Mouse (Mus musculus): ENCODE results near the gene Ctnnd2. TPM values are rescaled to one million over a fixed set of nuclear protein-coding genes. Genes with fewer than 3 reads are reported as not detected.
"Not testable (repeated sequence)": the region's sequence is repeated elsewhere in the genome, so short reads cannot be mapped to it uniquely, and the experiment has no call there.

Ctnnd2 gene
- 100 to 1,000 TPM; 285 to 297 TPM for total RNA-seq (2021)

- DNase-seq (ENCODE audit: extremely low spot score in 1 of 2, low spot score in 2 of 2) = peak; percentile 76 to 87
- intact Hi-C loops (cut with DNase I) = loop anchor here (5.0 to 10.0 kb wide), 5 partner anchors 112 to 1092 kb away; no protein-coding TSS in a partner anchor
Measured at GRCm38 (mm10) chr15:30172391-30173281, at the start of gene Ctnnd2. Gene Ctnnd2, plus strand, starts transcription at chr15:30172593.

DNA sequence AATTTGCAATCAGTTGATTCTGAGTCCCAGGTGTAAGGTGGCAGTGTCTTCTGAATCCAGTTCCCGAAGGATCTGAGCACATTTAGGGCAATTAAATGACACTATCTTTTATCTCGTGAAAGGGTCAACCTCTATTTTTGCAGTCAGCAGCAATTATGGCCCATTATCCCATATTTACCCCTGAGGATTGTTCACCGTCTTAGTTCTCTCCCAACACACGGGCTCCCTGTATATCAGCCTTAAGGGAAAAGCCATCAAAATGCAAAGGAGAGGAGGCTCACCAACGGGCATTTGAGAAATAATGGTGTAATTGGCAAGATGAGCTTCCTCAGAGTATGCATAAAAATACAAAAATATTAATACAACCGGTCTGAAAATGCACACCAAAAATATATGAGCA is 41.7 kb upstream of the Ctnnd2 start:
- intact Hi-C loops (cut with DNase I) = no loop called here
- no peak for DNase-seq (ENCODE audit: extremely low spot score in 1 of 2, low spot score in 2 of 2)

DNA sequence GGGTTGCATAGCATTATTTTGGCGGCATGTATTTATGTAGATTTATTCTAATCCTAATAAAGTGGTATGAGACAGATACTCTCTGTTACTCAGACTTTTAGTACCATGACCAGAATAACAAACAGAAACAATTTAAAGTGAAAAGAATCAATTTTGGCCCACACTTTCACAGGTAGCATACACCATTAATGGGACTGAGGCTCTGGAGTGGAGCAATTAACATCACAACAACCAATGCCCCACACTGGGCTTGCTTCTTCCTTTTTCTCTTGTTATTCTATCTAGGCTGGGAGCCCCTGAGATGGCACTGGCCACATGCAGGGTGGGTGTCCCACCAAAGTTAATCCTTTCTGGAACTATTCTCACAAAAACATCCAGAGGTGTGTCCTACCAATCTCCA is 32.8 kb upstream of the Ctnnd2 start:
- intact Hi-C loops (cut with DNase I); DNase-seq (ENCODE audit: extremely low spot score in 1 of 2, low spot score in 2 of 2): not testable (repeated sequence)

DNA sequence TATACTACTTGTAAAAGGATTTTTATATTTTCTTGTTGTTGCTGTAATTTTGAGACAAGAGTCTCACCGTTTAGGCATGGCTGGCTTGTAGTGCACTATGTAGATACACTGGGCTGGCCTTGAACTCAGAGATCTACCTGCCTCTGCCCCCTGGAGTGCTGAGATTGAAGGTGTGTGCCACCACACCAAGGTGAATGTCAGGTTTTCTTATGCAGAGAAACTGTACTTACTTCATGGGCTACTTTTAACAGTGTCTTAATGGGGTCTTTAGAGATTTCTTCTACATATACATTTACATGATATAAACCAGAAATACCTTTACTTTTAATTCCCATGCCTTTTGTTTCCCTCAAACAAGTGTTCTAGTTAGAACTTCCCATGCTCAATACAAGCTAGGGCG is 27.0 kb upstream of the Ctnnd2 start:
- no peak for DNase-seq (ENCODE audit: extremely low spot score in 1 of 2, low spot score in 2 of 2)
- intact Hi-C loops (cut with DNase I) = no loop called here

GRCm38 (mm10) chr15:30152176-30152575 is 20.2 kb upstream of the Ctnnd2 start:
- intact Hi-C loops (cut with DNase I) = no loop called here
- no peak for DNase-seq (ENCODE audit: extremely low spot score in 1 of 2, low spot score in 2 of 2)

- no peak for DNase-seq (ENCODE audit: extremely low spot score in 1 of 2, low spot score in 2 of 2)
- intact Hi-C loops (cut with DNase I) = no loop called here
Measured at GRCm38 (mm10) chr15:30157975-30158374, 14.4 kb upstream of the Ctnnd2 start.

DNA sequence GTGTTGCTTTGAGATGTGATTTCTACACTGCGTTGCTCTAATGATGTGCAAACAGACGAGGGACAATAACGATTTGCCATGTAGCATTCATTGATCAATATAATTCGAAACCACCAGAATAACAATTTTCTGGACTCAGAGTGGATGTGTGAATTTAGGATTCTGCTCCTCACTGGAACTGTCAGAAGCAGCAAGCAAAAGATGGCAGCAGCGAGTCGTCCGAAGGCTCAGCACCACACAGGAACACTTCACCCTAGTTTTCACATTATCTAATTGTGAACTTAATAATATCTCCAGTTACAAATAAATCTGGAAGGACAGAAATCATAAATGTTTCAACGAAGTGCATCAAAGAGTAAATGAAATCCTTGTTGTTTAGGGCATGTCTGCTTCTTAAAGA is 2.4 kb upstream of the Ctnnd2 start:
- intact Hi-C loops (cut with DNase I) = loop anchor here (5.0 to 10.0 kb wide), 5 partner anchors 115 to 1095 kb away; no protein-coding TSS in a partner anchor
- no peak for DNase-seq (ENCODE audit: extremely low spot score in 1 of 2, low spot score in 2 of 2)

DNA sequence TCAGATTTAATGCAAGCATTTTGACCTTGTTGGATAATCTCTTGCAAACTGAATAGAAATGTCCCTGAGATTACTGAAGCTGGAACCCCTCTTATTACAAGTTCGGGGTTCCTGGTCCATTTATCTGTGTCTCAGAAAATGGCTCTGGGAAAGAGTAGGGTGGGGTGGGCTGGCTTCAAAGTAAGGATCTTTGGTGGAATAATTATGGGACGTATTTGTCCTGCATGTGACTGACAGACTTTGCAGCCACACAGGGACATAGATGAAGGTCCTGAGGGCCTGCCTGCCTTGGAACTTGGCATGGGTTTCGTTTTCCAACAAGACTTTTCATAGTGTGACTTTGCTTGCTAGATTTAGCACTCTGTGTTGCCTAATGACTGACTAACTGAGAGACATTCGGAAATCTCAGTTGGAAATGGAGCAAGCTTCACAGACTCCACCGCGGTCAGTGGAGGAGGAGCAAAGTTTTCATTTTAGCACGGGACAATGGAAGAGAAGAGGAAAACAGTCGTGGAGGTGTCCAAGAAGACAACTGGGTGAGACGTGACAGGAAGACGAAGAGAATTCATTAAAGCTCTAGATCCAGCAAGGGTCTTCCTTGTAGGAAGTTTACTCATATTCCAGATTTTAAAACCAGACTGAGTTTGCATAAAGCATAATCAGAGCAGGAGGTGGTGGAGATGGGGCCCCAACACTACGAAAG is 749 bp upstream of the Ctnnd2 start:
- DNase-seq (ENCODE audit: extremely low spot score in 1 of 2, low spot score in 2 of 2) = no peak
- intact Hi-C loops (cut with DNase I) = loop anchor here (5.0 to 10.0 kb wide), 5 partner anchors 113 to 1093 kb away; no protein-coding TSS in a partner anchor

GRCm38 (mm10) chr15:30173370-30173941 is 1.1 kb downstream of the Ctnnd2 start:
- intact Hi-C loops (cut with DNase I) = loop anchor here (5.0 to 10.0 kb wide), 5 partner anchors 111 to 1091 kb away; no protein-coding TSS in a partner anchor
- peak; percentile 16 to 28 for DNase-seq (ENCODE audit: extremely low spot score in 1 of 2, low spot score in 2 of 2)

GRCm38 (mm10) chr15:30174321-30174720 is 1.9 kb downstream of the Ctnnd2 start:
- no peak for DNase-seq (ENCODE audit: extremely low spot score in 1 of 2, low spot score in 2 of 2)
- intact Hi-C loops (cut with DNase I) = loop anchor here (5.0 to 10.0 kb wide), 5 partner anchors 110 to 1090 kb away; no protein-coding TSS in a partner anchor

GRCm38 (mm10) chr15:30184020-30184419 is 11.6 kb downstream of the Ctnnd2 start:
- DNase-seq (ENCODE audit: extremely low spot score in 1 of 2, low spot score in 2 of 2) = no peak
- intact Hi-C loops (cut with DNase I) = no loop called here

GRCm38 (mm10) chr15:30190872-30191271 is 18.5 kb downstream of the Ctnnd2 start:
- DNase-seq (ENCODE audit: extremely low spot score in 1 of 2, low spot score in 2 of 2) = no peak
- intact Hi-C loops (cut with DNase I) = no loop called here

DNA sequence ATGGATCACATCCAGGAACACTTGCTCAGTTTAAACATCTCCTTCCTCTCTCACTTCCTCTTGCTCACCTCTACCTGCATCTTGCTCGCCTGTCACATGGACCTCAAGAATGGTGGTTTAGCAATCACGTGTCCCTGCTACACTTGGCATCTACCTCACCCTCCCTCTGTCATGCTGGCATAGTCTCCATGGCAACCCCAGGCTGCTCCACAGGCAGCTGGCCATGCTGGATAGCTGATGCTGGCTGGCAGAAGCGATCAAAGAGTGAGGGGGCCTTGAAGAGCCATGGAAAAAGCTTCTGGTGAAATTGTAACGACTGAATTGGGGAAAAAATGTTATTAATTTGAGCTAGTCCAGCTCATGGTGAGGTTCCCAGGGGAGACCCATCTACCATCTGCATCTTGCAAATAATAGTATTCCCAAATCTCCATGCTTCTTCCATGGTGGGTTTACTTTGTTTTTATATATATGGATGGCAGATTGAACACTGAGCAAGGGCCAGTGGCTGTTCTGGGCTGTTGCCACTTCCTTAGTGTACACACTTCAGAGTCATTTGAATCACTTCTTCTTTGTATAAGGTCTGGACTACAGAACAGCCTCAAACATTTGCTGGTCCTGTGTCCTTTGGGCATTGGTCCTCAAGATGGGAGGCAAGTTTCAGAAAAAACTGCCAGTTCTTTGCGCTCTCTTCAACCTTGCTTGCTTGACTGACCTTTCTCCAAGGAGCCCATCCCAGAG is 19.7 kb downstream of the Ctnnd2 start:
- intact Hi-C loops (cut with DNase I) = no loop called here
- DNase-seq (ENCODE audit: extremely low spot score in 1 of 2, low spot score in 2 of 2) = peak; percentile 60 to 71

DNA sequence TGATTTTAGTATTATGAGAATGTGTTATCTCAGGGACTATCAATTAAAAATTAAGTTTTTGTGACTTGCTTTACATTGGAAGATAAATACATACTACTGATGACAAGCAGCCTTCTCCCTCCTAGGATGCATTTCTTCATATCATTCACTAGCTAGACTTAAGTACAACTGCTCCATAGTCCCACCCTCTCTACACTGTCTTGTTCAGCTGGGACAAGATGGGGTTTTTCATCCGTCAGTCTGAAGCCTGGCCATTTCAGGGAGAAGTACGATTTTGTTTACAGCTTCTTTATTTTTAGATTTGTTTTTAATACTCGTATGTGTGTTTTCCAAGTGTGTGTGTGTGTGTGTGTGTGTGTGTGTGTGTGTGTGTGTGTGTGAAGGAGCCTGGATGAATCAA is 26.0 kb downstream of the Ctnnd2 start:
- intact Hi-C loops (cut with DNase I) = no loop called here

GRCm38 (mm10) chr15:30199785-30200184 is 27.4 kb downstream of the Ctnnd2 start:
- DNase-seq (ENCODE audit: extremely low spot score in 1 of 2, low spot score in 2 of 2) = no peak
- intact Hi-C loops (cut with DNase I) = no loop called here

More for the DNA sequence above, 26.0 kb downstream of the Ctnnd2 start:
- no peak for DNase-seq (ENCODE audit: extremely low spot score in 1 of 2, low spot score in 2 of 2)

DNA sequence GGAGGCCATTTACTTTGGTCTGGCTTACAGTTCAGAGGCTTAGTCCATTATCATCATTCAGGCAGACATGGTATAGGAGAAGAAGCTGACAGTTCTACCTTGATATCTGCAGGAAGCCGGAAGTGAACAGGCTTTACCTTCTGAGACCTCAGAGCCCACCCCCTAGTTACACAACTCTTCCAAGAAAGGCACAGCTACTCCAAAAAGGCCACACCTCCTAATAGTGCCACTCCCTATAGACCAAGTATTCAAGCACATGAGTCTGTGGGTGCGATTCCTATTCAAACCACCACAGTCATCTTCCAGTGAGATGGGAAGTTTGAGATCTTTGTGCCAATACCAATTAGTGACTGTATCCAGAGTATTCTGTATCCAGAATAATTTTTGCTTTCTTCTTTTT is 28.8 kb downstream of the Ctnnd2 start:
- intact Hi-C loops (cut with DNase I) = no loop called here
- DNase-seq (ENCODE audit: extremely low spot score in 1 of 2, low spot score in 2 of 2) = no peak

GRCm38 (mm10) chr15:30201617-30202016 is 29.2 kb downstream of the Ctnnd2 start:
- intact Hi-C loops (cut with DNase I) = no loop called here
- DNase-seq (ENCODE audit: extremely low spot score in 1 of 2, low spot score in 2 of 2) = no peak

- no peak for DNase-seq (ENCODE audit: extremely low spot score in 1 of 2, low spot score in 2 of 2)
- intact Hi-C loops (cut with DNase I) = no loop called here
Measured at GRCm38 (mm10) chr15:30212746-30213145, 40.4 kb downstream of the Ctnnd2 start.

DNA sequence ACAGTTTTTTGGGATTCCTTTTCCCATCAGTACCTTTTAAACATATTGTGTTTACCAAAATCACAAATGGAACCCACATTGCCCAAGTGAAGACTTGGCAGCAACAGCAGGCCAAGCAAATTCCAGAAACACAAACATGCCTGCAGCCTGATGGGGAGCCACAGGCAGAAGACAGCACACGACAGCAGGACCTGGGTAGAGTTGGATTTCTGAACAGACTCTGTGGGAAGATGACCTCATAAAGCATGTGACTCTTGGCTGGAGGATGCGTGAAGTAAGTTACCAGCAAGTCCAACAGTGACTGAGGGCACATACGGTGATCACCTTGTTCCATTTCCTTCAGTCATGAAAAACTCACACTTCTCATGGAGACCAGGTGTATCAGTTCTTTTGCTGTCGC is 43.5 kb downstream of the Ctnnd2 start:
- intact Hi-C loops (cut with DNase I) = no loop called here

More for the DNA sequence above, 43.5 kb downstream of the Ctnnd2 start:
- no peak for DNase-seq (ENCODE audit: extremely low spot score in 1 of 2, low spot score in 2 of 2)

Measured in left cerebral cortex, postnatal 10 days (tissue).